Mouse (Mus musculus) frontal cortex, postnatal 14 days (tissue): ENCODE measurements around the gene Tmem104.

Source experiments
- DNase-seq, 2 experiments: peaks; one replicate each; pipeline ENCODE4 v3.0.0; 2022; ENCODE audit warnings: low spot score in 2 of 2

Gene Tmem104

DNA sequence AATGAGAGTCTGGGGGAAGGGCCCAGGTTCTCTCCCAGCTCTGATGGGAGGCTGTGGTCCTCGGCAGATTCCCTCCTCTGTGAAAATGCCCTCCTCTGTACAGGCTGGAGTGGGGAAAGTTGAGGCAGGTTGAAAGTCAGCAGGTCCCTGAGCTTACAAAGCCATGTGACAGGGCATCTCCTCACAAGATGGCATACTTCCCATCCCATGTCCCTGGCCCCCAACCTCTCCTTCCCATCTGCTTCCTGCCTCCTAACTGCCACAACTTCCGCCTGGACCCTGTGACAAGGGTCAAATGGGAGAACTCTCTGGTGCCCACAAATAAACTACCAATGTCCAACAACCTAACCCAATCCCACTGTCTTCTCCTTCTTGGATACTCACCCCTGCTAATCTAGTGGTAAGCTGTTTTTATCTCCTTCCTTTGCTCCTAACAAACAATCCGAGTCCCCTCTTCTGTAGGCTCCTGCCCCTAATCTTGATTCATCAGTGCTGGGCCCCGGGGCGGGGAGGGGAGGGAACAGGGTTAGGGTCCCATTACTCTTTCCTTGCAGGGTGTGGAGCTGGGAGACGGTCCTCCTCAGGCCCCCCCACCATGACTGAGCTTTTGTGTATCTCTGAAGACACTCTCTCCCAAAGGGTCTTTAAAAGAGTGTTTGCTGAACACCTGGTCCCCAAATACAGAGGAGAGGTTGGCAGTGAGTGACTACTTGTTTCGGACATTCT, 77.0 kb downstream of the Tmem104 start:
- DNase-seq = no peak

- no peak for DNase-seq
These were observed 77.8 kb downstream of the Tmem104 start for GRCm38 (mm10) chr11:115264862-115265668.

- DNase-seq = no peak
These were observed 78.6 kb downstream of the Tmem104 start for GRCm38 (mm10) chr11:115265771-115266399.

DNA sequence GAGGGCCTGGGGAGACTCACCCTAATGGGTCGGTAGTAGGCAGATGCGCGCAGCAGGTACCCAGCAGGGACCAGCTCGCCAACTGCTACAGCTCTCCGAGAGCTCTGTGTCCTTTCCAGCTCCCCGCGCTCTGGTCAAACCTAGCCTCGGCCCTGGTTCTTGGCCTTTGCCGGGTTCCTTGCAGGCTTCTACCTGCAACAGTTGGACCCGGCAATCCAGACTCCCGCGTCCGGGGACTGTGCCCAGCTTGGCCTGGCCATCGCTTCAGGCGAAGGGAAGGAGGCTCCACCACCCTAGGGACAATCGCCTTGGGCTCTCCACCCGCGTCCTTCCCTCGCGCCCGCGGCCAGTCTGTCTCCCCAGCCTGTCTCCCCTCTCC, 79.1 kb downstream of the Tmem104 start:
- no peak for DNase-seq

DNA sequence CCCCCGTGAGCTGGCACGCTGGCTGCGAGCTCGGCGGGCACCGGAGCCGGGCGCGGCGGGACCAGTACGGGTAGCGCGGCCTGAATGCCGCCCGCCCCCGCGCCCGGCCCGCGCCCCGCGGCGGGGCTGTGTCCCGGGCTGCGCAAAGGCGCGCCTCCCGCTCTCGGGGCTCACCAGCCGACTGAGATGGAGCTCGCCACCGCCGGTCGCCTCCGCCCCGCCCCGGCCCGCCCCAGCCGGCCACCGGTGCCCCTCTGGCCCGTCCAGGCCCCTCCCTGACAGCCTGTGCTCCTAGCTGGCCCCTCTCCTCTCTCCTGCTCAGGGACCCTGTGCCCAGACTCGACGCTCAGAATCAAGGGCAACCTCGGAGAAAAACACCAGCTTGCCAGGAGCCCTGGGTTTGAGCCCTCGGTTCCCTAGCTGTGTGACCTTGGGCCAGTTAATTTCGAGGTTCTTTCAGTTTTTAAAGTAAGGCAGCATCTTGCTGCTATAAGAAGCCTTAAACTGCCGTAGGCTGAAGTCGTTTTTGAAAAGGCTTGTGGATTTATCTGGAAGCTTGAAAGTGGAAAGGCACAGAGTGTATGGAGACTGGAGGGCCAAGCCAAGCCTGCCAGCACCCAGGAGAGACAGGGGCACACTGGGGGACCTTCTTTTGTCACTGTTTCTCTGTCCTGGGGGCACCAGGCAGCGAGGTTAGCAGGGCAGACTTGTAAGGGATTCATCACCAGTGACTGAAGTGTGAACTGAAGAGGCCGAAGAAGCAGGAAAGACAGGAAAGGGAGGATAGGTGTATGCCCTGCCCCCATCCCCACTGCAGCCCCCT, 80.0 kb downstream of the Tmem104 start, which contains the start of gene Grin2c:
Gene Grin2c, minus strand, starts transcription at position 183 of the 823 bp plus-strand sequence.
- DNase-seq = no peak

DNA sequence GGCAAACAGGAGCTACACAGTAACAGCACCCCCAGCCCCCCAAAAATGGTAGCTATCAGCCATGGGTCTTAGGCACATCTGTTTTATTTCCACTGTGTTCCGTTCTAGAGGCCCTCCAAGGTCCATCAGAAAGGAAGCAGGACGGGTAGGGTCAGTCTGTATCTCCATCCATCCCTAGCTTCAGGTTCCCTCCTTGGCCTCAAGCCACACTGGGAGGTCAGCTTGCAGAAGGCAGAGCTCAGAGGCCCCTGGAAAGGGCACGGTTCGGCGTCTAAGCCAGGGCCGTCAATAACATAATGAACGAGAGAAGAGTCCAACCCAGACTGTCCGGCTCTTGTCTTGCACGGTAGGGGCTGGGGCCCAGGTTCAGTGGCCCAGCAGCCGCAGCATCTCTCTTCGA, 80.7 kb downstream of the Tmem104 start:
- DNase-seq = no peak

DNA sequence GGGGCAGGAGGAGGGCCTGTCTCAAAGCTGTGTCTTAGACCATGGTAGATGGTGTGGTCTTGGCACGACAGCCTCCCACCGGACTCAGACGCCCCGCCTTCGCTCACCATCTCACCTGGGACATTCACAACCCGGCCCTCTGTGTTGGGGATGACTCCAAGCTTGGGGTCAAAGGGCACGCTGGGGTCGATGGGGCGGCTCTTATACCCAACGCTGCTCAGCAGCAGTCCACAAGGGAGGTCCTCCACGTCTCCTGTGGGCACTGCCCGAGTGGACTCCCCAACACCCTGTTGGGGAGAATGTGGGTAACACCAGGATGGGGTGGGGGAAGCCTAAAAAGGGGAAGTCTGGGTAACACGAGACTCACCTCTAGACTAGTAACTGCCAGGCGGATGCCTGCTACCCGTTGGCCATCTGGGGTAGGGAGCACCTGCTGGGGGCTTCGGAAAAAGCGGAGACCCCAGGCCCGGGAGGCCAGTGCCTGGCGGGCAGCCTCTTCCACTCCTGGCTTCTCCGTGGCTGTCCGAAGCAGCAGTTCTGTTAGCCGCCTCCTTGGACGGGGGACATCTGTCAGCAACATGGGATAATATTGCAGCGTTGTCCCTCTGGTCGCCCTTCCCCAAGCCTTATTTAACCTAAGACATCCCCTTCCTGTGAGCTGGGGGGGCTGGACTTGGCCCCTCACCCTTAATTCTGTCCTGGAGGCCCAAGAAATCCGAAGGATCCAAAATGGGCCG, 82.2 kb downstream of the Tmem104 start:
- DNase-seq = no peak

- DNase-seq = peak; percentile 70 to 84
These were observed 83.0 kb downstream of the Tmem104 start for GRCm38 (mm10) chr11:115270148-115270861.

DNA sequence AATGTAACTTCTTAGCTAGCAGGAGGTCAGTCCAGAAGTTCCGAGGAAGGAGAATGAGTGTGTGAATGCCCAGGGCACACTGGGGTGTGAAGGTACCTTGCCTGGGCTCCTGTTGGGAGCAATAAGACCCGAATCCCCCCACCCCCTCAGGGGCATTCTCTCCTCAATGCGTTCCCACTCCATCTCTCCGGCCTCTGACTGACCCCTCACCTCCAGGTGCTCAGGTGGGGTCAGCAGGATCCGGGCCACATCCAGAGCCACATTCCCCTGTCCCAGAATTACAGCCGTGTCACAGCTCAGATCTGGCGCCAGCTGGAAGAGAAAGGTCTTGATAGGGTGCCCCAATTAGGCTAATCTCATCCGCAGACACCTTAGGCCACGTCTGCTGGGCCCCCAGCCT, 83.8 kb downstream of the Tmem104 start:
- DNase-seq = no peak

- no peak for DNase-seq
These were observed 84.2 kb downstream of the Tmem104 start for GRCm38 (mm10) chr11:115271481-115271880.

DNA sequence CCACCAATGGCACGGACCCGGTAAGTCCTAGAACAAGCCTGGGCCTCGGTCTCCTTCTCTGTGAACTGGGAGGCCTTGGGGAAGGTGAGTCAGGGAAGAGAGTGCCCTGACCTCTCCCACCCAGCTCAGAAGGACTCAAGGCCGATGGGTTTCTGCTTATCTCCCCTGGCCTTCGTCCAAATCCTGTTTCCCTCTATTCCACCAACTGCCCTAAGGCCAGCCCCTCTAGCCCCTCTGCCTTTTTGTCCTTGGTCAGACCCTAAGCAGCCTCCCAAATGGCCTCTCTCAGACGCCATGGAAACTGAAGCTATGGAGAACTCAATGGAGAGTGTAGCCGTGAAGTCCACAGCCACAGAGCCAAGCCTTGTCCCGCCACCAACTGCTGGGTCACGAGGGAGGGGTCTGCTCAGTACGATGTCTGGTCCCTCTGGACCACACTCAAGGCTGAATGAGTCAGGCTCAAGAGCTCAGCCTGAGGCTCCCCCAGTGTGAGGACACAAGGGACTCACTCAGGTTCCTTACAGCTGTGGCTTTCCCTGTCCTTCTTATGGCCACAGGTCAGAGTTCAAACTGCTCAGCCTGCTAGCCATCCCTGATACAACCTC, 85.7 kb downstream of the Tmem104 start:
- no peak for DNase-seq

- DNase-seq = no peak
These were observed 86.4 kb downstream of the Tmem104 start for GRCm38 (mm10) chr11:115273735-115274134.

DNA sequence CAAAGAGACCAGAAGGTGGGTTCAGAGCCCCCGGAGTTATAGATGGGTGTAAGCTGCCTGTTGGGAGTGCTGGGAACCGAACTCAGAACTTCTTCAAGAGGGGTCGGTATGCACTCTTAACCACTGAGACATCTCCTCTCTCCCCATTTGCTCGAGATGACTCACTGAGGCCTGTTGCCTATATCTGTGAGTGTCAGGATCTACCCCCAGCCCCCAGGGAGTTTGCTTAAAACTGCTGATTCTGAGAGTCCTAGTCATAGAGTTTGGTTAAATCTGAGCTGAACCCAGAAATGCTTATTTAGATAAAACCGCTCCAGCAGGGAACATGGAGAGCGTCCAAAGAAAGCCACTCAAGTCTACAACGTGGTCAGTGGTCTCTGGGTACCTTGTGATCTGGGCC, 86.9 kb downstream of the Tmem104 start:
- DNase-seq = no peak

DNA sequence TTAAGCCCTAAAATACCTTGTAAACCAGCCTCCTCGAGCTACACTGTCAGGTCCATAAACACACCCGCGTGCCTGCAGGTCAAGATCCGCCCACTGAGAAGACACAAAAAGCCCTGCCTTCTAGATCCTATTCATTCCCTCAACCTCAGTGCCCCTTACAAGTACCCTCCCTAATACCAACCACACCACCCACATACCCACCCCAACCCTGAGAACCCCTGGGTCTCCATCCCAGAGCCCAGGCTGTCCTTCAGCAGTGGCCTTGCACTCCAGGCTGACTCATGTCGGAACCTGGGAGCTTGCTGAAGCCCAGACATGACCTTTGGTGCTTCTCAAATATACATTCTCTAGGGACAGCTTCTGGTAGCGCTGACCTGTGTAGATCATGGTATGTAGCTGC, 87.5 kb downstream of the Tmem104 start:
- DNase-seq = no peak

DNA sequence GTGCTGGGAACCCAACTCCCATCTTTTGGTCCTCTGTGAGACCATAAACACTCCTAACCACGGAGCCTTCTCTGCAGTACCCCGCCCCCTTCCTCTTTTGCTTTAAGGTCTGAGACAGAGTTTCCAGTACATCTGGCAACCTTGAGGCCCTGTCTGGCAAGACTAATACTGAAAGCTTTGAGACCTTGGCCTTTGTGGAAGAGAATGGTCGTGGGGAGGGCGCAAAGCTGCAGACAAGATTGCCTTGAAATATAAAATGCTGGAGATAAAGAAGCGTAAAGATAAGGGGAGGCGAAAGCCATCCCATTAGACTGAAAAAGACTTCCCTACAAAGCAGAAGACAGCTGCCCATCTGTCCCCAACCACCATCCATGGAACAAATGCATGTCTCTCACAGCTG, 88.2 kb downstream of the Tmem104 start:
- no peak for DNase-seq

- DNase-seq = no peak
These were observed 88.7 kb downstream of the Tmem104 start for GRCm38 (mm10) chr11:115275954-115276353.

DNA sequence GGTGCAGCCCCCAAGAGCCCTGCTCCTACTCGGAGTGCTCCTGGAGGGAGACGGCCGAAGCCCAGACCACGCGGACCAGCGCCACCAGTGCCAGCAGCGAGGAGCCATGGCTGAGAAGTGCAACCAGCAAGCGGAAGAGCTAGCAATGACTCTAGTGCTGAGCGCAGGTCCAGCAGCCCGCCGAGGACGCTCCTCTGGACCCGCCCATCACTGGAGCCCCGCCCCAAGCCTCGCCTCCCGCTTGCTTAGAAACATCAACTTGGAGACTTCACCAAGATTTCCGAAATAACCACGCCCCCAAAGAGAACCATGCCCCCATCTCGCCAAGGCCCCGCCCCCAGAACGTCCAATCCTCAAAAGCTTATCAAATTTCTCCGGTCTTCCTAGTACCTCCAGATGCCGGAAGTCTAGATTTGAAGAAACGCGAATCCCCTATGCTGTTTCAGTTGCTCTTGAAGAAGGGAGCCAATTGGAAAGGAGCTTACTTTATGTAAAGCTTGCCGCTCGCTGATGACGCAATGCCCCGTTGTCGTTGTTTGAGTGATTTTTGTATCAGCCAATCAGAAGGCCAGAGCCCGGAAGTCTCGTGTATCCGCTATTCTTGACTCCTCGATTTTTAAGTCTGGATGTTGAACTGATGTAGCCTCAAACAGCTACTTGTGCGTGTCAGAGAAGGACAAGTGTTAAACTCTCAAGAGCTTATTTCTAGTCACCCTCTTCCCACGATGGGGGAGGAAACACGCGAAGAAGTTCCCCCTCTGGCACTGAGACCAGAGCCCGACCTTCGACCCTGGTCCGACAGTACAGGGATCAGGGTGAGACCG, 89.7 kb downstream of the Tmem104 start, which contains the start of gene Fdxr:
Gene Fdxr, minus strand, starts transcription at position 271 of the 824 bp plus-strand sequence.
- DNase-seq = peak; percentile 97 to 98

DNA sequence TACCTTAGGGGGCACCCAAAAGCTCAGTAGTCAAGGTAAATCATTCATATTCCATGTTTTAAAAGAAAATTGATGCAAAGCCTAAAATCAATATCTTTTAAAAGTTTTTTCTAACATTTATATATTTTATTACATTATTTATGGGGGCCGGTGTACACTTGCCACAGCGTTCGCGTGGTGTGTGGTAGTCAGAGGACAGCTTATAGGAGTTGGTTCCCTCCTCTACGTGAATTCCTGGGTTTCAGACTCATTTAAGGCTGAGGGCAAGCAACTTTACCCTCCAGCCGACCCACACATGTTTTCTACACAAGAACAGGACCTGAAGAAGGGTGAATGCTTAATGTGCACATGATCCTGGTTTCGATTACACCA, 90.3 kb downstream of the Tmem104 start:
- DNase-seq = no peak

- DNase-seq = no peak
These were observed 90.9 kb downstream of the Tmem104 start for GRCm38 (mm10) chr11:115278176-115278575.
